Mouse (Mus musculus) lung, adult 2 months (tissue): ENCODE measurements around the gene Kctd18.

Experiments used
- CTCF ChIP-seq: fragments of 200-500 bp; IDR thresholded peaks from 2 replicates; pipeline ENCODE4 v1.5.1; 2011; ENCODE audit warnings: mild to moderate bottlenecking, low read length, control low read depth; ENCODE audit not compliant: insufficient read depth
- POLR2A ChIP-seq: fragments of 200-500 bp; IDR thresholded peaks from 2 replicates; pipeline ENCODE4 v1.6.1; 2011; ENCODE audit warnings: low read depth, mild to moderate bottlenecking, control low read depth, low read length, borderline replicate concordance; ENCODE audit errors: extremely low read depth

GRCm38 (mm10) chr1:58056074-58056807 lies 37.5 kb upstream of the Kctd18 start:
- TF ChIP-seq POLR2A (no peak), CTCF (no peak)
